Mouse (Mus musculus): ENCODE measurements around the gene Gm49601. TPM values are rescaled to one million over a fixed set of nuclear protein-coding genes. Genes with fewer than 3 reads are reported as not detected.

The Gm49601 gene
- polyA plus RNA-seq, 1 experiment, result 90.7 TPM

DNA sequence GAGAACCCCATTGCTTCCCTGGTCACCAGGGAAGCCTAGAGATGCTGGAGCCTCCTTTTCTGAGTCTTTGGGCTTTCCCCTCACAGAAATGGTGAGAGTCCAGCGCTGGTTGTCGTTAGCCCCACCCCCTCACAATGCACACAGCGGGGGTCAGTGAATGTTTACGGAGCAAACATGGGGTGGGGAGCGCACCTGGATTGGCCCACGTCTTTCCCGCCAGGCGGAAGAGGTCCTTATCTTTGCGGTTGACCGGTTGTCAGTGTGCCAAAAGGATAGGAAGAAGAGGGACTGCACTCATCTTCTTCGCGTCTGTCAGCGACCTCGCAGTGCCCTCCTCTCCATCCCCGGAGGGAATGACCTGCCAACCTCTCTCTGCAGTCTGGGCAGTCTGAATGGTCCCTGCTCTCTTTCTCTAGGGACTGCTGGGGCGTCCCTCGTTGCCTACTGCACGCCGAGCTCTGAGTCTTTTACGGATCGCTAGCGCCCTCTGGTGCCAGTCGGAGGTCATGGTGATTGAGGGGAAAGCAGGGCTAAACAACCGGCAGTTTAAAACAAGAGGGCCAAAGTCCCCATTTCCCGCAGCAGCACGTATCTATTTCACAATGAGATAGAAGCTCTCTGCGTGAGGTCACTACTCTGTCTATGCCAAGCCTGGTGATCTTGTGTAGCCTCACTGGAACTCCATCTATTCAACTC lies 8.7 kb downstream of the Gm49601 start:
- DNase-seq (ENCODE audit: low read depth, low spot score), result peak; percentile 75
- 2% methylated on average over 27 of the region's 27 CpGs for WGBS

DNA sequence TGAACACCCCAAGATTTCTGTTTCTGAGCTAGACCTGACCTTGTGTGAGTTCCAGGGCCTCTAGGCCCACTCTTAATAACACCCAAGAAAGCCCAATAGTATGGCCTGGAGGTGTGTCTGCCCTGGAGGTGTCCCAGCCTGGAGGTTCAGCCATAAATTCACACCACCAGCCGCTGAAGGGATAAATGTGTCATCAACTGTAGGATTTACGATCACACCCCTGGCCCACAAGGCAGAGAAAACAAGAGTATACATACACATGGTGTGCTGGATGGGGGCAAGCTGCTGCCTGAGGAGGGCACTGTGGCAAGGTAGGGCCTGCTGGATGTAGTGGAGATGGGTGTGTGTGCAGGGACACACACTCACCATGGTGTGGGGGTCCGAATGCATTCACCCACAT lies 12.9 kb downstream of the Gm49601 start:
- 72% methylated on average over 3 of the region's 3 CpGs for WGBS
- DNase-seq (ENCODE audit: low read depth, low spot score), result no peak

DNA sequence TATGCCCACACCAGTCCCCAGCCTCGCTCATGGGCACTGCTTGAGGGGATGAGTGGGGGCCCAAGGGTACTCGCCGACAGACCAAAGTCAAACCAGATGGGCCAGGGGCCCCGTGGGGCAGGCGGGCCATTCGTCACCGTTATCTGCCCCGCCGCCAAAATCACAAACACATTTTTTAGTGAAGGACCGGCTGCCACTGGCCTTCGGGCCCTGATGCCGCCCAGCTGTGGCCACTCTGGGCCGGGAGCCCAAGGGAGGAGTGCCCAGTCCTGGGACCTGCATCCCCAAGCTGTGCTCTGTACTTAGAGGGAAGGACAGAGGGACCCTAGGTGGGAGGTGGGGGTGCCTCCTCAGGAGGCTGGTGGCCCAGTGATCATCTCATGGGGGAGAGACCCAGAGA lies 14.5 kb downstream of the Gm49601 start:
- no peak for DNase-seq (ENCODE audit: low read depth, low spot score)
- WGBS, result 77% methylated on average over 13 of the region's 13 CpGs

DNA sequence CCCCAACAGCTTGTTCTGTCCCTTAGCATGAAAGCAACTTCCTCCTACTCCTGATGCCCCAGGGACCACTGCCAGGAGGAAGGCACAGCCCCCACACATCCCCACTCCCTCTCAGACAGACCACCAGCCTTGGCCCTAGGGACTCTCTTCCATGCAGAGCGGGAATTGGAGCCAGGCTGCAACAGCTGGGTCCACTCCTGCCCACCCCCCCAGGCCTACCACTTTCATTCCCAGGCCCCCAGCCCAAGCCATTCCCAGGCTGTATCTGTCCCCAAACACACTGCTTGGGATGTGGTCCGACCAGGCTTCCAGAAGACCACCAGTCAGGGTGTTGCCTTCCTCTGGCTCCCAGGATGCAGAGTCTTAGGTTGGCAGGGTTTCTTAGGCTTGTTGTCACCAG lies 17.1 kb downstream of the Gm49601 start:
- DNase-seq (ENCODE audit: low read depth, low spot score), result no peak
- 82% methylated on average over 2 of the region's 2 CpGs for WGBS

- WGBS, result 31% methylated on average over 11 of the region's 11 CpGs
- no peak for DNase-seq (ENCODE audit: low read depth, low spot score)
Measured at GRCm38 (mm10) chr16:18608226-18608625, 18.0 kb downstream of the Gm49601 start.

DNA sequence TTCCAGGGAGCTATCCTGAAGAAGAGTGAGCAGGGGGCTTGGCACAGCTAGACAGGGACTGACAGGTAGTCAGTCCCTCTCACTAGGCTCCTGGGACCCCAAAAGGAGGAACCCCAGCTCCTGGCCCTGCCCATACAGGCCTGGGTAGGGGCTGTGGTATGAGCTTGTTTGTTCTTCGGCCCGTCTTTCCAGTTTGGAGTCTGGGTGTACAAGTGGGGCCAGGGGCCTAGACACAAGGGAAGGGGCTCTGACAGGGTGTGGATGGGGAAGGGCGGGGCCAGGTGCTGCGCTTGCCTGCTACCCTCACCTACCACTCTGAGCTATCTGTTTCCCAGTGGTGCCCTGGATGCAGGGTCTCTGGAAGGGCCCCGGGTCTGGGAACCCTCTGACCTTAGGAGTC lies 20.5 kb downstream of the Gm49601 start:
- no peak for DNase-seq (ENCODE audit: low read depth, low spot score)
- WGBS, result 72% methylated on average over 5 of the region's 5 CpGs

DNA sequence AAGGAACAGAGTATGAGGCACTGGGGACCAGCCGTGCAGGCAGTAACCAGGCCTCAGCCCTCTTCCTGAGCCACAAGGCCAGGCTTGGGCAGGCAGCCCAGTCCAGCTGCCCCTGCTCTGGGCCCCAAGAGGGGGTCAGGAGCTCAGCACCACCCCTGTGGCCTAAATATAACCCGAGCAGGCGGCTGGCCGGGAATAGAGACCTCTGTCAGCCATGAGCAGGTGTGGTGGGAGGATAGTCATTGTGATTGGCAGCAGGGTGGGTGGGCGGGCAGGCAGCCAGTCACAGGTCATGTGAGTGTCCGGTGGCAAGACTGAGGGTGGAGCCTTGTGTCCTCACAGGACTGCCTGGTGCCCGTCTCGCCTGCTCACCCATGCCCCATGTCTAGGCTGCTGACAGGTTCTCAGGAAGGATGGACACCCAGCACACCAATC lies 21.9 kb downstream of the Gm49601 start:
- no peak for DNase-seq (ENCODE audit: low read depth, low spot score)
- 65% methylated on average over 8 of the region's 8 CpGs for WGBS

GRCm38 (mm10) chr16:18601447-18601846 lies 24.8 kb downstream of the Gm49601 start:
- WGBS, result 60% methylated on average over 7 of the region's 7 CpGs
- no peak for DNase-seq (ENCODE audit: low read depth, low spot score)

DNA sequence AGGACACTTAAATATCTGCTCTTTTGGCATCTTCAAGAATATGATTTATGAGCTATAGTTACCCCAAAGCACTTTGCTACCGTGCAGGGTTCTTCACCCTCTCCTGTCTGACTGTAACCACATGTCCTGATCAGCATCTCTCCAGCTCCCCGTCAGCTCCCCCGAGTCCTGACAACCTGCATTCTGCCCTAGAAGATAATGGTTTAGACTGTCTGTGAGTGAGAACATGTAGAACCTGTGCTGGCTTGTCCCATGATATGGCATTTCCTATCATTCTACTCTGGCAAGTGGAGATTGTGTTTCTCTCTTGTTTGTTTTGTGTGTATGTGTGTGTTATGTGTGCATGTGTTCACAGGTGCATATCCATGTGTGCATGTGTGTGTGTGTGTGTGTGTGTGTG lies 28.2 kb downstream of the Gm49601 start:
- no peak for DNase-seq (ENCODE audit: low read depth, low spot score)
- 71% methylated on average over 3 of the region's 3 CpGs for WGBS

GRCm38 (mm10) chr16:18596255-18596654 lies 30.0 kb downstream of the Gm49601 start:
- no peak for DNase-seq (ENCODE audit: low read depth, low spot score)
- WGBS, result 67% methylated on average over 5 of the region's 5 CpGs

DNA sequence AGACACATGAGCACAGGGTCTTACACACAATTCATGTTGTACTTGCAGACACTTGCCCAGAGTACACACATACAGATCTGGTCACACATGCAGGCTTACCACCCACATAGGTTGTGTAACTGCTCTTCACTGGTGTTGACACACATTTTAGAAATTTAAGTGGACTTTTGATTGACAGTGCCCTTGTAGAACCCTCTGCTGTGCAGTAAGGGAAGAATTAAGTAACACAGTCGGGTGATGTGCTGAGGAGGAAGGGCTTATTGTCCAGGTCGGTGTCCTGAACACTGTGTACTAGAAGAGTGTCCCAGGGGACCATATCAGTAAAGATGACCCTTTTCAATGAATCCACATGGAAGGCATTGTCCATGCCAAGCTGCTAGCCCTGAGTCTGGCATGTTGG lies 32.3 kb downstream of the Gm49601 start:
- 82% methylated on average over 2 of the region's 2 CpGs for WGBS
- no peak for DNase-seq (ENCODE audit: low read depth, low spot score)

DNA sequence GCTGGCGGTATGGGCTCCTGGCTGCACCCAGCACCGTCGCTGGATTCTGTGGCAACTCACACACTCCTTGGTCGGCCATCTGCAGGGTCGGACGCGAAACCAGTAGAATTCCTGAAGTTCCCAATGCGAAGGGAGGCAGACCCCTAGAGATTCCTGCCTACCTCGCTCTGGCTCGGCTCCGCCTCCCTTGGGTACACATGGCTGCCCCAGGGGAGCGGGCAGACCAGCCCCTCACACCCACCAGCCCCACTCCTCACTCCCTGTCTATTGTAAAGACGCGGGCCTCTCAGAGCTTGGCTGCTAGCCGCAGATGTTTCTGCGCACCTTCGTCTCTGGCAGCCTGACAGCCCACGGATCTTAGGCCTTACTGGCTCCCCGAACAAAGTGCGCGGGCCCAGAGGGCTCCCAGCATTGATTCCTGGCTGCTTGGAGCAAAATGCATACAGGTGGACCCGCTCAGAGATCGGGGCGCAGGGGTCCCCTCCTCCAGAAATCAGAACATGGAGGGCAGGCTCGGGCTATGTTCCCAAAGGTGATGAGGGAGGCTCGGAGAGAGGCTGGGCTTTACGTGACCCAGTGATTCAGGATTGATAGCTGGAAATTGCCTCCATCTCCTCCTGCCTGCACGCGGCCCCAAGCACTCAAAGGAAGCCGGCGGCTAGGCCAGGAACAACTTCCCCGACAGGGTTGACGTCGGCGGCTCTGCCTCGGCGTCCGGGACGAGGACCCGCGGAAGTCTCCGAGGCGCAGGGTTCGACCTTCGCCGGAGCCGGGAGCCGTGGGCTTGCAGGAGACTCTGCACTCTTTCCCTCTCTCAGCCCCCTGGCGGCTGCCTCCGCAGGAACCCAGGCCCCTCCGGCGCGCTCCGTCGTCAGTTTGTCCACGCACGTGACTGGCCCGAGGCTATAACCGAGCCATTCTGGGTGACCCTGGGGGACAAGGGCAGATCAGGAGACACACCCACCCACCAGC lies 34.9 kb downstream of the Gm49601 start:
- no peak for DNase-seq (ENCODE audit: low read depth, low spot score)
- WGBS, result 10% methylated on average over 59 of the region's 59 CpGs

- DNase-seq (ENCODE audit: low read depth, low spot score), result peak; percentile 25
- WGBS, result 8% methylated on average over 48 of the region's 48 CpGs
Measured at GRCm38 (mm10) chr16:18589804-18590790, 36.1 kb downstream of the Gm49601 start, which contains the start of gene Tbx1. Tbx1 (minus strand) TSS chr16:18590671.

DNA sequence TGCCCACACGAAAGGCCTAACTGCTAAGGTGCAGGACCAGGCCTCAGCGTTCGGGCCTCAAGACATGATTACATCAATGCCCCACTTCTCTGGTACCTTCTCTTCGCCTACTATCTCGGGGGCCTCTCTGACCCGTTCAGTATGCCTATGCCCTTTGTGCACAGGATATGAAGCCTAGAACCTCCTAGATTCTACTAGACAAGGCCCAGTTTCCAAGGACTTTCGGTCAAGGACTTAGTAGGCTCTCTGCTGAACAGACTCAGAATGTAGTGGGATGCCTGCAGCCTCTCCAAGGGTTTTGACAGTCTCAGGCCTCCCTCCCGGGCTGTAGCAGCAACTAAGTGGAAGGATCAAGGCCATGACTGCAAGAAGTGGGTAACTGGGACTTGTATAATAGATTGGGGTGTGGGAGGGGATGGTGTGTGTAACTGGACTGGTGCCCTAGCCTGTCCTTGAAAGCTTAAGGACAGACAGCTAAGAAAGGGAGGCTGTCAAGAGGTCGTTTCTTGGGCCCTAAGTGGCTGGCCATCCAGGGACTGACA lies 37.1 kb downstream of the Gm49601 start:
- no peak for DNase-seq (ENCODE audit: low read depth, low spot score)
- WGBS, result 83% methylated on average over 9 of the region's 9 CpGs

DNA sequence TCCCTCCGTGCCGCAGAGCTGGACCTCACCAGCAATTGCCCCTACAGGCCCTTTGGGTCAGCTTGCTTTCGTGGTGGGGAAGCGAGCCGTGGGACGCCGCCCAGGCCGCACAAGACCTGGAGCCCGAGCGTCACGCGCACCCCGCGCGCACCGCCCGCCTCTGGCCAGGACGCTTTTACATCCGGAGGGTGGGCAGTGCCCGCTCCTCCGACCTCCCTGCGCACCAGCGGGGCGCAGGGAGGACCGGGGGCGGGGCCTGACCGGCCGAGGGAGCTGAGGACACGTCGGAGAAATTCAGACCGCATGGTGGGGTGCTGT lies 37.5 kb downstream of the Gm49601 start:
- 32% methylated on average over 31 of the region's 31 CpGs for WGBS
- DNase-seq (ENCODE audit: low read depth, low spot score), result no peak

DNA sequence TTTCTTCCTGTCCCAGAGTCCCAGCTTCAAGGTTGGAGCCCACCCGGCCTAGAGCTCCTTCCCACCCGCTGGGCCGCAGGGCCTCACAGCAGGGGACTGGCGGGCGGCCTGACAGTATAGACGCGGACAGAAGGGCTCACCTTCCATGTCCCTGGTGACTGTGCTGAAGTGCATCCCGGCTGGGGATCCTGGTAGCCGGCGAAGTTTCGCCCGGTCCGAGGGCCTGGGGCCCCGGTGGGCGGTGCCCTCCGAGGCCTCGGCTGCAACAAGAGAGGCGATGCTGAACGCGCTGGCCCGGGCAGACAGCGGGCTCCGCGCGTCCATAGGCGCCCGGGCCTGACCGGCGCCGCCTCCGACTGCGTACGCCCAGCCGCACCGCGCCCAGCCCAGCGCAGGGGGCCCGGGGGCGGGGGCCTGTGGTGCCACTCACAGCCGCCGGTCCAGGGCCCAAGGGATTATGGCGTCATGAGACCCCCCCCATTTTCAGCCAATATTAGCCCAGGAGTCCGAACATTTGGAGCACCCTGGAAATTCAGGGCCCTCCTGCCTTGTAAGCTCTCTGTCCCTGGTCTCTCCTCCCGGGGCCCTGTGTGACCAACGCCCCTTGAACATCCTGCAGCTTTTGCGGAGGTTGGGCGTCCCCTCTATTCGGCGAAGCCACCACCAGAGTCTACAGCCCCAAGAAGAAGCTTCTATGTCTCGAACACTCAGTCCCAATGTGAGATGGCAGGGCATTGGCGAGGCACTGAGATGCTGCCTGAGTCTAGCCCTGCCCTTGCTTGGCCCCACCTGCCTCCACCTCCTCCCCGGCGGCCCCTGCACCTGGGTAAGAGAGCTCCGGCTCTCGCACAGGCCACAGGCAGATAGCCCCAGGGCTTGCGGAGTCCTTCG lies 38.1 kb downstream of the Gm49601 start:
- DNase-seq (ENCODE audit: low read depth, low spot score), result no peak

GRCm38 (mm10) chr16:18586906-18587546 lies 39.2 kb downstream of the Gm49601 start:
- DNase-seq (ENCODE audit: low read depth, low spot score), result no peak
- 3% methylated on average over 53 of the region's 62 CpGs for WGBS

More for the DNA sequence above, 38.1 kb downstream of the Gm49601 start:
- WGBS, result 7% methylated on average over 56 of the region's 57 CpGs
